Mouse (Mus musculus) T-cell, adult 66 days (primary cell): Measurements from ENCODE around the gene Pigu. TPM values are rescaled to one million over a fixed set of nuclear protein-coding genes. Genes with fewer than 3 reads are reported as not detected.

Experiments
- total RNA-seq, 2 experiments: library from RNA; stranded (reverse); gene quantifications; 3 replicates in 1 of 2; 4 replicates in 1 of 2; pipeline ENCODE4 v1.2.4; 2023

Pigu gene
- total RNA-seq = 10 to 100 TPM; 24.3 to 24.8 TPM

DNA sequence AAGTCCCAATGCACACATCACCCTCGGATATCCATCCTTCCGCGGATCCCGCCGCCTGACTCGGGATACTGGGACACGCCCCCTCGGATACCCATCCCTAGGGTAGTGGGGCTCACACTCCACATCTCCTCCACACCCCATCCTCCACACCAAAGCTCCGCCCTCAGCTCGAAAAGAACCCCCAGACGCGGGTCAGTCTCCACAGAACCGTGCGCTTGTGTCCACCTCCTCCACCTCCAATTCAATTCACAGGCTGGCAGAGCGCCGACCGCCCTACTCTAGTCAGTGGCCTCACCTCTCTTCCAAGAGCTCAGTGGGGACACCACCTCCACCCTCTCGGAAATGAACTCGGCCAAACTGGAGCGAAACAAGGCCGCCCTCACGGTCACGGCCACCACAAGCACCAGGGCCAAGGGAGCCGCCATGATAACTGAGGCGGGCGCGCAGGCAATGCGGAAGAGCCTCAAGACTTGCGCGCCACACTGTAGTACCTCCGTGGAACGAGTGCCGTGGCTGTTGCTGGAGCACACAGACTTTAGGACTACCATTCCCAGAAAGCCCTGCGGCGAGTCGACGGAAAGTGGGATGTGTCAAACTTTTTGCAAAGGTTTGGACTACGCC lies at the start of gene Pigu:
TSS of gene Pigu (minus strand) at position 460 of the 621 bp plus-strand sequence.

DNA sequence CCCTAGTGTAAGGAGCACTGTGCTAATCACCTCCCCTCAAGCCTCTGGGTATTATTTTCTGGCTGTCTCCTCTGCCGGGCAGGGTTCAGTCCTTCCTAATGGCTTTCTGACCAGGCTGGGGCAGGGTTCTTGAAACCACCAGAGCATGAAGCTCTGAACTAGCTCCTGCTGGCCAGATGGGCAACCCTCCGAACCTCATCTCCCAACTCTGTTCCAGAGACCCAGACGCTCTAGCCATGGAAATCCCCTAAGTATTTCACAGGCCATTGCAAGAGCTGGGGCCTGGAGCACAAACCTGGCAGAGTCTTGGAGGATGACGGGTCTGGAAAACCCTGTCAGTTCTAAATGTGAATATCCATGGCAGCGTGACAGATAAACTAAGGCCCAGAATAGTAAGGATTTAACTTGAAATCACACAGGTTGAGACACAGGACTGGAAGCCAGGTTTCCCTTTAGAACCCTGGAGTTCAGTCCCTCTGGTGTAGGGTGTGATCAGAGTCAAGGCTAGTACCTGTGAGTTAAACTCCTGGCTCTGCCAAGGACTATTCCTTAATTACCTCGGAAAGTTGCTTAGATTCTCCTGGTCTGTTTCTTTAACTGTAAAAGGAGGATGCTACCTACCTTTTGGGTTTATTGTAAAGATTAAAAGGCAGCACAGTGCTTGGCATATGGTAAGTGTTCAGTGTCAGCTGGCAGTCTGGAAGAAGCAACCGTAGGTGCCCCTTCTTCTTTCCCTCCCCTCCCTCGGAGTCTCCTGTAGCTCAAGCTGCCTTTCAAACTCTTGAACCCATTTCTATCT lies 23.2 kb upstream of the Pigu start, which contains the start of gene Trp53inp2:
TSS of gene Trp53inp2 (plus strand) at position 799 of the 799 bp plus-strand sequence.

DNA sequence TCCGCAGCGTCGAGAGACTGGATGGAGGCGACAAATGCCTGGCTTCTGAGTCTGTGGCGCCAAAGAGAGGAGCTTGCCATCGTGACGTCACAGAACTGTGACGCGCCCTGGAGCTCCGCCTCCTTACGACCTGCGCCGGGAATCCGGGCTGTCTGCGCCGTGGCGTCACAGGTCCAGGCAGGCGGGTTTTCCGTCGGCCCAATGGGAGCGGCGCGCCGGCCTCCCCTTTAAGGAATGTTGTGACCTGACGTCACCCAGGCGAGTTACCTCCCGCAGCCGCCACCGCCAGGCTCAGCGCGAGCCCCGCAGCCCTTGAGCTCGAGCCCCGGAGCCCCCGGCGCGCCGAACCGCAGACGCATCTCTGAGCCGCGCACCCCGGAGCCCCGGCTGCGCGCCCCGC lies 81.0 kb downstream of the Pigu start, which contains the start of gene Map1lc3a:
TSS of gene Map1lc3a (plus strand) at position 103 of the 400 bp plus-strand sequence.

DNA sequence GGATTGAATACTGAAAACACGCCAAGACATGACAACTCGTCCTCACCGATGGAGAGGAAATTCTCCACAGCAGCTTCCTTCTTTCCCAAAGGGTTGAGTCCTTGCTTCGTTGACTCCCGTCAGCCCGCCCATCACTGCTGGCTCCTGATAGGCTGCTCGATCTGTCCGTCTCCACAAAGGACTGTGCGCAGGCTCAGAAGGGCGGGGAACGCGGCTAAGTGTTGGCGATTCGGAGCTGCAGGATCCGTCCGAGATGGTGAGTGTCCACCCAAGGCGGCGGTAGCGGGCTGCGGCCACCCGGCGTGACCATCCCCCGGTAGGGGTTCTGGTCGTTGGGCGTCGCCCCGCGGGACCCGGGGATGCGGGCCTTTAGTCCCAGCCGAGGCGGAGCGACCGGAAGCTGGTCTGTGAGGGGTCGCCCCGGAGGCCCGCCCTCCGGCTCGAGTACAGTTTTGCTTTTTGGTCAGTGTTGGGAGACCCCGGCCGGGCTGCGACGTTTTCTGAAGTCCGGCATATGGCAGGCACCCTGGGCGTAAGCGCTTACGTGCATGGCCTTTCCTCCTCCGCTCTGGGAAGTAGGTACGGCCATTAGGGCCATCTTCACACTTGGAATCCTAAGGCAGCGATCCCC lies 120.8 kb downstream of the Pigu start, which contains the start of gene Dynlrb1:
TSS of gene Dynlrb1 (plus strand) at position 172 of the 631 bp plus-strand sequence.

Other genes with a start within 250 kb of the Pigu start
- 10 to 100 TPM; 79.6 to 90.1 TPM for gene Itch, start 223.9 kb downstream of the Pigu start, total RNA-seq
- gene Dynlrb1, start 120.9 kb downstream of the Pigu start, total RNA-seq = 100 to 1,000 TPM in 1 of 2 experiments, 10 to 100 TPM in 1; 84.2 to 106 TPM
- gene Map1lc3a, start 81.1 kb downstream of the Pigu start, total RNA-seq = 10 to 100 TPM; 23.4 to 25.8 TPM
- 10 to 100 TPM; 75.9 to 79.9 TPM for gene Trp53inp2, start 23.6 kb upstream of the Pigu start, total RNA-seq
- 10 to 100 TPM; 70.9 to 72.0 TPM for gene Ncoa6, start 116.5 kb upstream of the Pigu start, total RNA-seq
- 10 to 100 TPM; 56.8 to 57.8 TPM for gene Acss2, start 160.5 kb upstream of the Pigu start, total RNA-seq
- 1 to 10 TPM; 2.2 to 3.0 TPM for gene Ggt7, start 160.8 kb upstream of the Pigu start, total RNA-seq
- gene Gss, start 235.4 kb upstream of the Pigu start, total RNA-seq = 10 to 100 TPM; 10.7 to 12.6 TPM